Mouse (Mus musculus): Measurements from ENCODE around the gene Chd1l.

- no peak for TF ChIP-seq POLR2A (IDR thresholded peaks at IDR 0.05; ENCODE audit: borderline replicate concordance, control insufficient read depth, low read depth, low read length)
- no peak for TF ChIP-seq CTCF (IDR thresholded peaks at IDR 0.05; ENCODE audit: control insufficient read depth, insufficient read depth, low read length)
Observed at GRCm38 (mm10) chr3:97634288-97634761, 24.3 kb upstream of the Chd1l start.
